Mouse (Mus musculus) embryonic fibroblast, embryonic 13.5 days (primary cell): ENCODE data around the gene Cuedc1. TPM values are rescaled to one million over a fixed set of nuclear protein-coding genes. Genes with fewer than 3 reads are reported as not detected.
"Not testable (repeated sequence)": the region's sequence is repeated elsewhere in the genome, so short reads cannot be mapped to it uniquely, and the experiment has no call there.

Source experiments
- H3K27ac ChIP-seq: 2 replicates; pipeline ENCODE4 v1.5.1; 2012; ENCODE audit warnings: low read length, control low read depth, inconsistent platforms; ENCODE audit not compliant: insufficient read depth
- H3K4me1 ChIP-seq: 2 replicates; pipeline ENCODE4 v1.6.1; 2011; ENCODE audit warnings: low read length; ENCODE audit not compliant: control insufficient read depth, insufficient read depth
- H3K4me3 ChIP-seq: 2 replicates; pipeline ENCODE4 v1.5.1; 2011; ENCODE audit warnings: mild to moderate bottlenecking, control low read depth, low read length; ENCODE audit not compliant: insufficient read depth
- CTCF ChIP-seq: IDR thresholded peaks from 2 replicates; pipeline ENCODE4 v1.5.1; 2011; ENCODE audit warnings: mild to moderate bottlenecking, control low read depth, low read length, moderate library complexity, borderline replicate concordance; ENCODE audit not compliant: insufficient read depth
- POLR2A ChIP-seq: IDR thresholded peaks from 2 replicates; pipeline ENCODE4 v1.6.1; 2011; ENCODE audit warnings: low read depth, mild to moderate bottlenecking, control low read depth, low read length, moderate library complexity
- polyA plus RNA-seq: library from polyadenylated mRNA; stranded (reverse); fragments of >200 nt; gene quantifications from 2 replicates; pipeline ENCODE4 v1.2.4, GENCODE M21; 2011; ENCODE audit warnings: low read depth; ENCODE audit not compliant: missing spikeins, insufficient read length

Gene Cuedc1
- polyA plus RNA-seq, 1 experiment, result 31.8 TPM

GRCm38 (mm10) chr11:88193824-88194696 lies 96.2 kb downstream of the Cuedc1 start:
- Histone ChIP-seq H3K4me3 (no peak overlapping the region), H3K27ac (no peak overlapping the region), H3K4me1 (no peaks in the 10 kb centered on the region)
- TF ChIP-seq CTCF (no peak), POLR2A (no peak)

GRCm38 (mm10) chr11:88195699-88196098 lies 97.8 kb downstream of the Cuedc1 start:
- not testable (repeated sequence) for H3K4me3 ChIP-seq, H3K27ac ChIP-seq, H3K4me1 ChIP-seq

- Histone ChIP-seq H3K4me1 (no peaks in the 10 kb centered on the region), H3K27ac (no peak overlapping the region), H3K4me3 (no peak overlapping the region)
- TF ChIP-seq POLR2A (no peak), CTCF (0 out of 2 replicates have a peak, but pooled peaks have one; percentile 16)
Measured at GRCm38 (mm10) chr11:88197153-88197576, 99.3 kb downstream of the Cuedc1 start.

- TF ChIP-seq POLR2A (no peak), CTCF (no peak)
- Histone ChIP-seq H3K27ac (no peak overlapping the region), H3K4me3 (no peak overlapping the region), H3K4me1 (no peaks in the 10 kb centered on the region)
Measured at GRCm38 (mm10) chr11:88198223-88198622, 100.4 kb downstream of the Cuedc1 start.

- Histone ChIP-seq H3K4me3 (no peak overlapping the region), H3K27ac (no peak overlapping the region), H3K4me1 (no peaks in the 10 kb centered on the region)
- no peak for TF ChIP-seq CTCF
- no peak for TF ChIP-seq POLR2A
Measured at GRCm38 (mm10) chr11:88201172-88201571, 103.3 kb downstream of the Cuedc1 start.

- no peak overlapping the region for H3K27ac ChIP-seq
- H3K4me3 ChIP-seq, result no peak overlapping the region
- H3K4me1 ChIP-seq, result no peaks in the 10 kb centered on the region
- TF ChIP-seq POLR2A, result no peak
- no peak for TF ChIP-seq CTCF
Measured at GRCm38 (mm10) chr11:88202077-88202476, 104.2 kb downstream of the Cuedc1 start.

- Histone ChIP-seq H3K4me3 (peak within 1 kb of the TSS; percentile 67), H3K4me1 (no peaks in the 10 kb centered on the region), H3K27ac (peak within 1 kb of the TSS; percentile 80)
- TF ChIP-seq POLR2A (peak; percentile 95), CTCF (no peak)
Measured at GRCm38 (mm10) chr11:88203712-88204532, 106.1 kb downstream of the Cuedc1 start, which contains the start of gene Mrps23. Gene Mrps23, plus strand, starts transcription at chr11:88204388.

- TF ChIP-seq POLR2A (no peak), CTCF (no peak)
- H3K4me1 ChIP-seq, result no peaks in the 10 kb centered on the region
- no peak overlapping the region; the same call in 1 of the 2 replicates for H3K27ac ChIP-seq
- peak overlapping the region; percentile 61 for H3K4me3 ChIP-seq
Measured at GRCm38 (mm10) chr11:88204593-88205368, 106.9 kb downstream of the Cuedc1 start.

- H3K4me3 ChIP-seq, H3K4me1 ChIP-seq, H3K27ac ChIP-seq: not testable (repeated sequence)
Measured at GRCm38 (mm10) chr11:88206576-88206975, 108.7 kb downstream of the Cuedc1 start.
